Mouse (Mus musculus): Measurements from ENCODE around the gene Mpzl3. TPM values are rescaled to one million over a fixed set of nuclear protein-coding genes. Genes with fewer than 3 reads are reported as not detected.

The Mpzl3 gene
- total and polyA plus RNA-seq, 3 experiments = 0.82 to 1.8 (median 1.4) TPM

DNA sequence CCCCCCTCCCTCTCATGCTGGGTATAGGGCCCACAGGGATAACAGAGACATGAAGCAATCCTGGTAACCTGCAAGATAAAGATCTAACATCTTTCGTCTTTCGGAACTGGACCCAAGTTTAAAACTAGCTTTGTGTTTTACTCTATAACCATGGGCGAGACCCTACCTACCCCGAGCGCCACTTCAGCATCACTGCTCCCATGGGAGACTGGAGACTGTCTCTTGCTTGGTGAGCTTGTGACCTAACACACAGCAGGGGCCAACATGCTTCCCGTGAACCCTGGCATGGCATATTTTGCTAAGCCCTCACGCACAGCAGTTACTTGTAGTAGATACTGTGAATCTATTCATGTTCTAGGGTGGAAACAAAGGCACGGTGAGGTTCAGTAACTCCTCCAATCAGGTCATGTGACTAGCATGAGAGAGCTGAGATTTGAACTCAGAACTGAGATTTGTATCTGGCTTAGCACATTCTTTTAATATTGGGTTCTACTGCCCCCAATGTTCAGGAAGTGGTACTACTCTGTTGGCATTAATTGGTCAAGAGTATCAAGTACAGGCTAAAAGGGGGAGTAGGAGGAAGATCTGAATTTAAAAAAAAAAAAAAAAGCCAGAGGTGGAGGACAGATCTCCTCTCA, 64.4 kb downstream of the Mpzl3 start:
- Histone ChIP-seq H3K36me3 (ENCODE audit: control insufficient read depth, insufficient read depth, low read length) (no peaks in the 10 kb centered on the region), H3K4me3 (no peak overlapping the region), H3K9ac (ENCODE audit: low read depth, low read length) (no peak overlapping the region), H3K27ac (no peak overlapping the region), H3K79me2 (replicated peaks; ENCODE audit: control insufficient read depth, insufficient read depth, low read length) (no peaks in the 10 kb centered on the region), H3K27me3 (ENCODE audit: control insufficient read depth, insufficient read depth, low read length) (no peaks in the 10 kb centered on the region; the same call in 1 of the 2 replicates), H3K4me1 (ENCODE audit: control insufficient read depth, insufficient read depth, low read length) (peaks cover 1% of the 10 kb centered on the region; the same call in 1 of the 2 replicates)
- WGBS = 91% methylated on average over 8 of the region's 8 CpGs
- intact Hi-C loops (cut with DNase I) = no loop called here
- no peak for DNase-seq
- TF ChIP-seq CTCF (IDR thresholded peaks at IDR 0.05) (peak; percentile 34), POLR2A (IDR thresholded peaks at IDR 0.05; ENCODE audit: insufficient read depth, low read depth, low read length) (no peak)

DNA sequence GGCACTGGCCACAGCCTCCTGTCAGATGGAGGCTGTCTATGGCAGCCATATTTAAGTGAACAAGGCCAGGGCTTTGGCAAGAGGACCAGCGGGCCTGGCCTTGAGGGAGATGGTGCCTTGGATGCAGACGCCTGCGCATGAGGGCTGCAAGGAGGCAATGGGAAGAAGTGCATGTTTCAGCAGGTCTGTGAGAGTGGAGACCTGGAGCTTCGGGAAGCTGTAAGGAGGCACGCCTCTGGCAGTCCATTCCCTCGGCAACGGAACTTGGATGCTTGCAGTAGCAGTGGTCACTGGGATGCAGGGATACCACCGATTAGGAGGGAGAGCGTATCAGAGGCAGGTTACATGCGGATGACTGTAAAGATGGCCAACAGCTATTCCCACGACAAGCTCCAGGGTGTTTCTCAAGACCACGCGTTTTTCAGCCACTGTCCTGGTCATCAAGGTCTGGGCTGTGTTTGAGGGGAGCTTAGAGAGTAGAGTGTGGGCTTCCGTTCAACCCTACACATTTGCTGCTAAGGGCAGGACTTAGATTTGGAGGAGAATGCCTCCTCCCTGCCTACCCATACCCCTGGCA, 65.1 kb downstream of the Mpzl3 start:
- Histone ChIP-seq H3K36me3 (ENCODE audit: control insufficient read depth, insufficient read depth, low read length) (no peaks in the 10 kb centered on the region), H3K4me3 (no peak overlapping the region), H3K4me1 (ENCODE audit: control insufficient read depth, insufficient read depth, low read length) (peaks cover 1% of the 10 kb centered on the region; the same call in 1 of the 2 replicates), H3K79me2 (replicated peaks; ENCODE audit: control insufficient read depth, insufficient read depth, low read length) (no peaks in the 10 kb centered on the region), H3K9ac (ENCODE audit: low read depth, low read length) (no peak overlapping the region), H3K27ac (no peak overlapping the region), H3K27me3 (ENCODE audit: control insufficient read depth, insufficient read depth, low read length) (no peaks in the 10 kb centered on the region; the same call in 1 of the 2 replicates)
- intact Hi-C loops (cut with DNase I) = no loop called here
- no peak for TF ChIP-seq POLR2A (IDR thresholded peaks at IDR 0.05; ENCODE audit: insufficient read depth, low read depth, low read length)
- no peak for TF ChIP-seq CTCF (IDR thresholded peaks at IDR 0.05)
- no peak for TF ChIP-seq EP300 (IDR thresholded peaks at IDR 0.05; ENCODE audit: insufficient read depth, low read depth, low read length)
- WGBS = 88% methylated on average over 14 of the region's 14 CpGs
- DNase-seq = no peak

DNA sequence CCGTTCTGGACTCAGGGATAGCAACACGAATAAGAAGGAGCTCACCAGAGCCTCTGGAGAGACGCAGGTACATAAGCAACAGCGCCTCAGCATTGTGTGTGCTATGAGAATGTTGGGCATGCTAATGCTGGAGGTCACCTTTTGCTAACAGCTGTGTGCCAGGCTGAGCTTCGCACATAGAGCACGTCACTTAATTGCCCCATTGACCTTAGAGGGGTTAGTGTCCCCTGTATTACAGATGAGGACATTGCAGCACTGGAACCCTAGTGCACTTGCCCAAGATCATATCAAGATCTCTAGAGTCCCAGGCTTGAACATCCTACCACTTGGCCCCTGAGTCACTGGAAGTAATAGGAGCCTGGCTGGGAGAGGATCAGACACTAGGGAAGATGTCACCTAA, 65.6 kb downstream of the Mpzl3 start:
- DNase-seq = no peak
- Histone ChIP-seq H3K4me3 (no peak overlapping the region), H3K79me2 (replicated peaks; ENCODE audit: control insufficient read depth, insufficient read depth, low read length) (no peaks in the 10 kb centered on the region), H3K27me3 (ENCODE audit: control insufficient read depth, insufficient read depth, low read length) (no peaks in the 10 kb centered on the region; the same call in 1 of the 2 replicates), H3K27ac (no peak overlapping the region), H3K36me3 (ENCODE audit: control insufficient read depth, insufficient read depth, low read length) (no peaks in the 10 kb centered on the region), H3K4me1 (ENCODE audit: control insufficient read depth, insufficient read depth, low read length) (peaks cover 1% of the 10 kb centered on the region; the same call in 1 of the 2 replicates), H3K9ac (ENCODE audit: low read depth, low read length) (no peak overlapping the region)
- 85% methylated on average over 6 of the region's 6 CpGs for WGBS
- intact Hi-C loops (cut with DNase I) = no loop called here
- no peak for TF ChIP-seq EP300 (IDR thresholded peaks at IDR 0.05; ENCODE audit: insufficient read depth, low read depth, low read length)
- no peak for TF ChIP-seq CTCF (IDR thresholded peaks at IDR 0.05)
- no peak for TF ChIP-seq POLR2A (IDR thresholded peaks at IDR 0.05; ENCODE audit: insufficient read depth, low read depth, low read length)

DNA sequence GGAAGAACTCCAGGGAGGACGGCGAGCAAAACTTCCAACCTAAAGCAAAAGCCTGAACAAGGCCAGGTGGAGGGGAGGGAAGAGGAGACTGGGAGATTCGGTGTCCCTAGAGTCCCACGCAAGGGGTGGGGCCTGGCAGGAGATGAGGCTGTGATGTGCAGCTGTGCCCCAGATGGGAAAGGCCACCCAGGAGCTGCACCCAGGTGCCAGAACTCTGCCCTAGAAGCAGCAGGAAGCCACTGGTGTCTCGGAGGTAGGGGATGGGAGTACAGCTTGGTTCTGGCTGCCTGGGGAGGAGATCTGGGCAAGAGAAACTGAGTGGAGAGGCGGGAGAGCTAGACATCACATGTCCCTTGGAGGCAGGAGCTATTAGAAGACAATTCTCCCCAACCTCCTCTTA, 66.0 kb downstream of the Mpzl3 start:
- TF ChIP-seq POLR2A (IDR thresholded peaks at IDR 0.05; ENCODE audit: insufficient read depth, low read depth, low read length) = no peak
- no peak for TF ChIP-seq CTCF (IDR thresholded peaks at IDR 0.05)
- TF ChIP-seq EP300 (IDR thresholded peaks at IDR 0.05; ENCODE audit: insufficient read depth, low read depth, low read length) = no peak

DNA sequence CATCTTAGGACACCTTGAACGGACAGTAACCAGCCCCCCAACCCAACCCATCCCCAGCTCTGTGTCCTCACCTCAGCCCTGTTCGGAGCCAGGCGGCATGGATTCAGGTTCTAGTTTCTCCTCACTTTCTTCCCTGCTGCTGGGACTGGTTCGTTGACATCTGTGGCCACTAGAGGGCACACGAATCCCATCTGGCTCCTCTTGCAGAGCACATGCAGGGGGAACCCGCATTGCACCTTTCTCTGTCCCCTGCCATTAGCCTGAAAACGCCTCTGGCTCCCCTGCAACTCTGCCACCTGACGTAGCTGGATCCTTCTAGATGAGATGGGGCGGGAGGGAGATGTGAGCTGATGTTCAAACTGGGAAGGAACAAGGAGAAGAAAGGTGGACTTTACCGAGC, 66.8 kb downstream of the Mpzl3 start:
- Histone ChIP-seq H3K4me3 (no peak overlapping the region), H3K9ac (ENCODE audit: low read depth, low read length) (no peak overlapping the region), H3K36me3 (ENCODE audit: control insufficient read depth, insufficient read depth, low read length) (no peaks in the 10 kb centered on the region), H3K79me2 (replicated peaks; ENCODE audit: control insufficient read depth, insufficient read depth, low read length) (no peaks in the 10 kb centered on the region), H3K27me3 (ENCODE audit: control insufficient read depth, insufficient read depth, low read length) (no peaks in the 10 kb centered on the region; the same call in 1 of the 2 replicates), H3K27ac (no peak overlapping the region), H3K4me1 (ENCODE audit: control insufficient read depth, insufficient read depth, low read length) (peaks cover 1% of the 10 kb centered on the region; the same call in 1 of the 2 replicates)
- intact Hi-C loops (cut with DNase I) = loop anchor here (1.0 kb wide), 1 partner anchor 25 kb away; no protein-coding TSS in a partner anchor
- peak; percentile 74 for DNase-seq
- WGBS = 5% methylated on average over 10 of the region's 10 CpGs
- TF ChIP-seq EP300 (IDR thresholded peaks at IDR 0.05; ENCODE audit: insufficient read depth, low read depth, low read length) (peak; percentile 59; the same call in 1 of the 2 replicates), CTCF (IDR thresholded peaks at IDR 0.05) (peak; percentile 83), POLR2A (IDR thresholded peaks at IDR 0.05; ENCODE audit: insufficient read depth, low read depth, low read length) (no peak)

More for the DNA sequence above, 66.0 kb downstream of the Mpzl3 start:
- WGBS = 57% methylated on average over 6 of the region's 6 CpGs
- Histone ChIP-seq H3K79me2 (replicated peaks; ENCODE audit: control insufficient read depth, insufficient read depth, low read length) (no peaks in the 10 kb centered on the region), H3K4me1 (ENCODE audit: control insufficient read depth, insufficient read depth, low read length) (peaks cover 1% of the 10 kb centered on the region; the same call in 1 of the 2 replicates), H3K27me3 (ENCODE audit: control insufficient read depth, insufficient read depth, low read length) (no peaks in the 10 kb centered on the region; the same call in 1 of the 2 replicates), H3K27ac (no peak overlapping the region), H3K4me3 (no peak overlapping the region), H3K36me3 (ENCODE audit: control insufficient read depth, insufficient read depth, low read length) (no peaks in the 10 kb centered on the region), H3K9ac (ENCODE audit: low read depth, low read length) (no peak overlapping the region)
- DNase-seq = no peak
- intact Hi-C loops (cut with DNase I) = loop anchor here (1.0 kb wide), 1 partner anchor 25 kb away; no protein-coding TSS in a partner anchor

DNA sequence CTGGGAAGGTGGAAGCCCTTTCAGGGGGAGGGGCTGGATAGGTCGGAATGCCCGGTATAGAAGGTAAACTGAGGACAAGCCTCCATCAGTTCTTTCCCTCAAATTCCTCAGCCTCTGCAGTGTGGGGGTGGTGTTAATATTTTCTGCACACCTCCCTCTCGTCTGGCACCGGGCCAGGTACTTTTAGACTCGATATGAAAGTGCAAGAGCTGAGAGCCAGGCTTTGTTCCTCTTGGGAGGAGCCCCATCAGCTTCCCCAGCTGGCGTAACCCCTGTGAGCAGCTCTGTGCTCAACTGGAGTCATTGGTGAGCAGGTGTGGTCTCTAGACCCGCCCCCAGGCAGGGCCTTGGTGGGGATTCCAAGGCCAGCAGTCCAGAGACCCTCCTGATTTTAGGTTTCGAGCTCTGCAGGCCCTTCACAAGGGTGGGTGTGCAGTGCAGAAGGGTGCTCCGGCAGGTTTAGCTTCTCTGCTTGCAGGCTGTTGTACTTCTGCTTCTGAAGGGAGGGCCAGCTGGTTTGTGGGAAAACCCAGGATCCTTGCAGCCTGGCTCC, 67.3 kb downstream of the Mpzl3 start:
- TF ChIP-seq POLR2A (IDR thresholded peaks at IDR 0.05; ENCODE audit: insufficient read depth, low read depth, low read length) = no peak
- TF ChIP-seq CTCF (IDR thresholded peaks at IDR 0.05) = no peak
- no peak for TF ChIP-seq EP300 (IDR thresholded peaks at IDR 0.05; ENCODE audit: insufficient read depth, low read depth, low read length)
- Histone ChIP-seq H3K9ac (ENCODE audit: low read depth, low read length) (no peak overlapping the region), H3K36me3 (ENCODE audit: control insufficient read depth, insufficient read depth, low read length) (no peaks in the 10 kb centered on the region), H3K4me1 (ENCODE audit: control insufficient read depth, insufficient read depth, low read length) (peaks cover 1% of the 10 kb centered on the region; the same call in 1 of the 2 replicates), H3K27me3 (ENCODE audit: control insufficient read depth, insufficient read depth, low read length) (no peaks in the 10 kb centered on the region), H3K27ac (no peak overlapping the region), H3K79me2 (replicated peaks; ENCODE audit: control insufficient read depth, insufficient read depth, low read length) (no peaks in the 10 kb centered on the region), H3K4me3 (no peak overlapping the region)
- intact Hi-C loops (cut with DNase I) = no loop called here
- WGBS = 22% methylated on average over 9 of the region's 9 CpGs
- DNase-seq = peak; percentile 44 to 70
